Mouse (Mus musculus) fibroblast of lung, adult 2 months (primary cell): ENCODE results near the gene Ifit3b.
A peak's percentile ranks its signal among the peaks of the same experiment; 100 is the strongest.
"Not testable (repeated sequence)": the region's sequence is repeated elsewhere in the genome, so short reads cannot be mapped to it uniquely, and the experiment has no call there.

Experiments
- DNase-seq: peaks from one replicate; pipeline ENCODE4 v3.0.0-alpha.2; 2011; ENCODE audit warnings: low read depth

Gene Ifit3b

DNA sequence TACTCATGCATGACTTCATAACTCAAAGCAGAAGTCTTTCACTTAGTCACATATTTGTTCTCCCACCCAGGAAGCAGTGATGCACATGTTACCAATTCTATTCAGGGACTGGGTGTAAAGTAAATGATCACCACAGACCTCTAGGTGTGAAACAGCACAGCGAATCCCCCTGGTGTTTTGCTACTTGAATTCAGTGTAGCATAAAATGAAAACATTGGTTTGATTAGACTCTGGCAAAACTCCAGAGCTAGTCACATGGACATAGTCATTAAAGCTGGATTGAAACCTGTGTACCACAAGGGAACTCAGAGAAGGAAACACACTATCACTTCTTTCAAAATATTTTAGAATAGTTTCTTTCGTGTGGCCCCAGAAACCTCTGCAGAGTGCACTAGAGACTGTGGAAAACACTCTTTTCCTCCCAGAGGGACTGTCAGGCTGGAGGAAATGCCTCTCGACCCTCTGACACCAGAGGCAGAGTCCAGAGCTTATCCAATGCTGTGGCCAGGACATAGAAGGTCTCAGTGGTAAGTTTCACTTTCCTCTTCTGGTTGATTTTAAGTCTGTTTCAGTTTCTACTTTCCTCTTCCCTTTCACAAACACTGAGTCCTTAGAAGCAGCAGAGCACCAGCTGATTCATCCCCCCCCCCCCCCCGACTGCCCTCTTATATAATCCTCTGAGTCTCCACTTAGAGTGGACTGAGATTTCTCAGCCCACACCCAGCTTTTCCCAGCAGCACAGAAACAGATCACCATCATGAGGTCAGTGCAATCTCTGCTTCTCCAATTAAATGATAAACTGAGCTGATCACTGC lies at the start of gene Ifit3b:
Ifit3b (plus strand) TSS at position 734 of the 815 bp plus-strand sequence.
- DNase-seq = peak; percentile 74

DNA sequence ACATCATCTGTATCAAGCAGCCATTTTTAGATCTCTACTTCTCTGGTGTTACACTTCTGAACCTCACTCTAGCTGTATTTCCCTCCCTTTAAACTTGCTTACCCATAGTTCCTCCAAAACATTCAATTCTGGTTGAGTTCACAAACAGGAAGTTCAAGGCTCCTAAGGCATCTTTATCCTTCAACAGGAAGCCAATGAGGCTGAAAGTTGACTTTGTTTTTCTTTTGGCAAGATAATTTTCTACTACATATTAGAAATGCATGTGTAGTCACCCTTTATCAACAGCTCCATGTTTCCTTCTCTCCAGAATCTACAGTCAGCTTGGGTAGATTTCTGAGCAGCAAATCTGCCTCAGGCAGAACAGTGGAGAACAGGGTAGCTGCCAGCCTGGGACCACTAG lies 45.2 kb upstream of the Ifit3b start:
- no peak for DNase-seq

DNA sequence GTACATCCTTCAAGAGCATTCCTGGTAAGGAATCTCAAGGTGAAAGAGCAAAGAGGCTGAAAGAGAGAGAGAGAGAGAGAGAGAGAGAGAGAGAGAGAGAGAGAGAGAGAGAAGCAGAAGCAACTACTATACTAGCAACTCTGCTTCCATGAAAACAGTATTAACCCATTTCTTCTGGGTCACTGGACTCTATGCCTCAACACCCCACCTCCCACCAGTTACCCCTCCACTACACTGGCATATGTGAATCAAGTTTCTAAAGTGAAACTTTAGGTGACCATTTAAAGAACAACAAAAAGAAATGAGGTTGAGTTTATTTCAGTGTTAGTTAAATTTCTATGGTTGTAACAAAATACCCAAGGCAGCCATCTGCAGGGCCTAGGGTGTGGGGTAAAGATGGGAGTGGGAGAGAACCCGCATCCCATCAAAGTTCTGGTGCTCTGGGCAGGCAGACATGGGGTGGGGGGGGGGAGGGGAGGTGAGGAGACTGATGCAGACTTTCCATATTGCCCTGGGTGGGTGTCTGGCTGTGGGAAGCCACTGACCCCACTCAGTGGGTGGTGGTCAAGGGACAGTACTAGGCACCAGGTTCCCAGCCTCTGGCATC lies 41.5 kb upstream of the Ifit3b start:
- DNase-seq = no peak

DNA sequence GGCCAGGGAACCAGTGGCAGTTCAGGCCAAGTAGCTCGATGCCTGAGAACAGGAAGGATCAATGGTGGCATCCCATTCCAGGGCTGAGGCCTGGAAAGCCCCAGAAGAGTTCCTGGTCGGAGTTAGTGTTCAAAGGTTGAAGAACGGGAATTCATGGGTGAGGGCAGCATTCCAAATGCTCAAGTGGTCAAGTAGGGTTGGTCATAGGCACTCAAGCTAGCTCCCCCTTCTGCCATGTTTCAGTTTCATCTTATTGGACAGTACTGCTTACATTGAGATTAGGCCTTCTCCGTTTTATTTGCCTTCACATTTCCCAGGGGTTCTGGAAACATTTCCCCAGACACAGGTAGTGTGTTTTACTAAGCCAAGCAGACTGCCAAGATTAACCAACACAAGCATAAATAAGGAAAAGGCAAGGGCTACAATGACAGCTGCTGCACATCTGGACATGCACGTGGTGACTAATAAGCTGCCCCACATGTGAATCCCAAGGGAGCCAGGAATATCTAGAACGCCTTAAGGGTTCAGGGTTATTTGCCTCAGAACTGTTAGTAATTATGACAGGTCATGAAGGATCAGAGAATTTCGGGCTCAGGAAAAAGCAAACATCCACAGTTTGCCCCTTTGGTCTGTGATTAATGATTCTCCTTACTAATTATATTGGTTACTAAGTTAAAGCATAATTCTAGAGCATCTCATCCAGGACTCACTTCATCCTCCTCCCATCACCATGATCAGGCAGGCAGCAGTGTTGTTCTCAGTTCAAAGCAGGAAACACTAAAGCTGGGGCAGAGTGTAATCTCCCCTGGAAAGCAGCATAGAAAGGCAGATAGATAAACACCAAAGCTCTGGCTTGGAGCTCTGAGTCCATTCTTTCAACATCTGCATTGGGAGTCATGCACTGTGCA lies 38.5 kb upstream of the Ifit3b start:
- DNase-seq = no peak

DNA sequence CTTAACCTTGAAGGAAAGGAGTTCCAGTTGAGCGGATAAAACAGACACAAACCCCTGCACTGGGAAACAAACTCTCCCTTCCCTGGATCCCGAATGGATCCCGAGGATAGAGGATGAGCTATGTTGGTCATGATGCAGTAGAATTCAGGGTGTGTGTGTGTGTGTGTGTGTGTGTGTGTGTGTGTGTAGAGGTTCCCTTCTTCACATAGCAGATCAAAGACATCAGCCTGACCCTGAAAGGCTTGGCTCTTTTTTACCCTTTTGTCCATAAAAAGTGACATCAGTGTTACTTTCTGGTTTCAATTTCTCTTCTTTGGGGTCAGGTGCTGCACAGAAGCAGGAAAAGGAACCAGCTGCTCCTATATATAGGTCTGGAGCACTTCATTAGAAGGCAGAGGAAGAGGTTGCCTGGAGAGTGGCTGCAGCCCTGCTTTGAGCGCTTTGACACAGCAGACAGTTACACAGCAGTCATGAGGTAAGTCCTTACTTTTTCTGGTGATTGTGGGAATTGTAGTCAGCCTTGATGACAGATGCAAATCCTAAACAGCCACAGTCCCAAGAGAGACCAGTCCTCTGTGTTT lies 37.8 kb upstream of the Ifit3b start:
- no peak for DNase-seq

DNA sequence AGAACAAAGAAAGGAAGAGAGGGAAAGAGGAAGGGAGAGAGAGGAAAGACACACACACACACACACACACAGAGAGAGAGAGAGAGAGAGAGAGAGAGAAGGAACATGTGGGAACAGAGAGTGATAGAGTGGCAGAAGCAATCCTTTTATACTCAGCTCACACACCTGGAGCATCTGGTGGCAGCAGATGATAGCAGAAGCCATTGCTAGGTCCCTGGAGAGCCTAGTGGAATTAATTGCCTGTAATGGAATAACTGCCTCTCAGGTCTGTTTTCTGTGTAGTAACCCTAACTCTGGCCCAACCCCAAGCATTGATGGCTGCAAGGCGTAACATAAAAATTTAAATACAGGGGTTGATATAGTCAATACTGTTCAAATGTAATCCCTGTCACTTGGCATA lies 36.7 kb upstream of the Ifit3b start:
- DNase-seq = no peak

DNA sequence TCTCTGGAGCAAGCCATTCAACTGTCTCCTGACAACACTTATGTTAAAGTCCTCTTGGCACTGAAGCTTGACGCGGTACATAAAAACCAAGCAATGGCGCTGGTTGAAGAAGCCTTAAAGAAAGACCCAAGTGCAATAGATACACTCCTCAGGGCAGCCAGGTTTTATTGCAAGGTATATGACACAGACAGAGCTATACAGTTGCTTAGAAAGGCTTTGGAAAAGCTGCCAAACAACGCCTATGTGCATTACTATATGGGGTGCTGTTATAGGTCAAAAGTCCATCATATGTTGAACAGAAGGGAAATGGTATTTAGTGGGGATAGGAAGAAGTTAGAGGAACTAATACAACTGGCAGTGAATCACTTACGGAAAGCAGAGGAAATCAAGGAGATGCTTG lies 34.1 kb upstream of the Ifit3b start:
- DNase-seq = no peak

DNA sequence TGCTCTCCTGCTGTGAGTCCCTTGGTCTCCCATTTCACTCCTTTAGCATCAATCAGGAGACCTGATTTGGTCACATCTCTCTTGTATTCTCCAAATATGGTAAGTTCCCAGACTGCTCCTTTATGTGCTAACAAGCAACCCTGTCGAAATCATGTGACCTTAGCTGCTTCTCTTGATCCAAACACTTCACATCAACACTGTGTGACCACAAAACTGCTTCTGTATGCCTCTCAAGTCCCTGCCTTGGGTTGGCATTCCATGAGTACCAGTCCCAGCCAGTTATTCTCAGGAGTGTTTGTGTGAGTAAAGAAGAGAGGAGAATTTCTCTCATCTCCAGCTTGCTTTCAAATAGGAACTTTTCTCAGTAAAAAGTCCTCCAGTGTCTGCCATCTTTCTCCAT lies 30.6 kb upstream of the Ifit3b start:
- DNase-seq = peak; percentile 67

DNA sequence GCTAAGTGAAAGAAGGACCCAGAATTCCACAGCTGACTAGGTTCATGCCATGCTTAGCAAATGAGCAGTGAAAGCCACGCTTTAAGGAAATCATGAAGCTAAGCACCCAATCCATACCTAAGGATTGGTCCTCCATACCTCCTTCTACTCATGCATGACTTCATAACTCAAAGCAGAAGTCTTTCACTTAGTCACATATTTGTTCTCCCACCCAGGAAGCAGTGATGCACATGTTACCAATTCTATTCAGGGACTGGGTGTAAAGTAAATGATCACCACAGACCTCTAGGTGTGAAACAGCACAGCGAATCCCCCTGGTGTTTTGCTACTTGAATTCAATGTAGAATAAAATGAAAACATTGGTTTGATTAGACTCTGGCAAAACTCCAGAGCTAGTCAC lies 25.1 kb upstream of the Ifit3b start:
- DNase-seq = not testable (repeated sequence)

DNA sequence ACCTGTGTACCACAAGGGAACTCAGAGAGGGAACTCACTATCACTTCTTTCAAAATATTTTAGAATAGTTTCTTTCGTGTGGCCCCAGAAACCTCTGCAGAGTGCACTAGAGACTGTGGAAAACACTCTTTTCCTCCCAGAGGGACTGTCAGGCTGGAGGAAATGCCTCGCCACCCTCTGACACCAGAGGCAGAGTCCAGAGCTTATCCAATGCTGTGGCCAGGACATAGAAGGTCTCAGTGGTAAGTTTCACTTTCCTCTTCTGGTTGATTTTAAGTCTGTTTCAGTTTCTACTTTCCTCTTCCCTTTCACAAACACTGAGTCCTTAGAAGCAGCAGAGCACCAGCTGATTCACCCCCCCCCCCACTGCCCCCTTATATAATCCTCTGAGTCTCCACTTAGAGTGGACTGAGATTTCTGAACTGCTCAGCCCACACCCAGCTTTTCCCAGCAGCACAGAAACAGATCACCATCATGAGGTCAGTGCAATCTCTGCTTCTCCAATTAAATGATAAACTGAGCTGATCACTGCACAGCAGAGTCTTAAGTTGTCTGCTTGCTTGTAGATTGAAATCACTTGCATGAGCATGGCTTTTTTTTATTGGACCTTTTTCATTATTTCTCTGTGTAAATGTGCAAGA lies 24.5 kb upstream of the Ifit3b start, which contains the start of gene Ifit3:
Ifit3 (plus strand) TSS at position 406 of the 641 bp plus-strand sequence.
- DNase-seq = not testable (repeated sequence)

DNA sequence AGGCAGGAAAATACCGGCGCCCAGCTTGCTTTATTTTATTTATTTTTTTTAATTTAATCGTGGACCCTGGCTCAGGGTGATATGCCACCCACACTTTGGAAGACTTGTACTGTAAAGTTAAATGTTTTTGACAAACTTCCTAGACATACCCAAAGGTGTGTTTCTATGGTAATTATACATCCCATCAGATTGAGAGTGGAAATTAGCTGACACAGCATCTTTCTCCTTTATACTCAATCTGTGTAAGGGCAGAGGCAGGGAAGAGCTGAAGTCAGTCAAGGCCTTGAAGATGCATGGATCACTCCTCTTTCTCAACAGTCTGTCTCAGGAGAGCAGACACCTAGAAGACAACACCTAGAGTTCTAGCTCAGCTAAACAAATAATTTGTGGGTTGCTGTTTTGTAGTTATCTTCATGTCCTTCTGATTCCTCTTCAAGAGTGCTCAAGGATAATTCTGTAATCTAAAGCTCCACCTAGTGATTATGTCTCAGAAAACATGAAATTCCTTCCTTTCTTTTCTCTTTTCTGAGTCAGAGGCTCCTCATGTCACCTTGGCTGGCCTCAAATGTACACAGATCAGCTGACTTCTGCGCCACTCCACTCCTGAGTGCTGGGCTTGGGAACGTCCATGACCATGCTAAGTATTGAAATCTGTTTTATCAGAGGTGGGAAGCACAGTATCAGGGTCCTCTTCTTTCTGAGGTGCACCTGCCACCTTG lies 21.9 kb upstream of the Ifit3b start:
- not testable (repeated sequence) for DNase-seq

DNA sequence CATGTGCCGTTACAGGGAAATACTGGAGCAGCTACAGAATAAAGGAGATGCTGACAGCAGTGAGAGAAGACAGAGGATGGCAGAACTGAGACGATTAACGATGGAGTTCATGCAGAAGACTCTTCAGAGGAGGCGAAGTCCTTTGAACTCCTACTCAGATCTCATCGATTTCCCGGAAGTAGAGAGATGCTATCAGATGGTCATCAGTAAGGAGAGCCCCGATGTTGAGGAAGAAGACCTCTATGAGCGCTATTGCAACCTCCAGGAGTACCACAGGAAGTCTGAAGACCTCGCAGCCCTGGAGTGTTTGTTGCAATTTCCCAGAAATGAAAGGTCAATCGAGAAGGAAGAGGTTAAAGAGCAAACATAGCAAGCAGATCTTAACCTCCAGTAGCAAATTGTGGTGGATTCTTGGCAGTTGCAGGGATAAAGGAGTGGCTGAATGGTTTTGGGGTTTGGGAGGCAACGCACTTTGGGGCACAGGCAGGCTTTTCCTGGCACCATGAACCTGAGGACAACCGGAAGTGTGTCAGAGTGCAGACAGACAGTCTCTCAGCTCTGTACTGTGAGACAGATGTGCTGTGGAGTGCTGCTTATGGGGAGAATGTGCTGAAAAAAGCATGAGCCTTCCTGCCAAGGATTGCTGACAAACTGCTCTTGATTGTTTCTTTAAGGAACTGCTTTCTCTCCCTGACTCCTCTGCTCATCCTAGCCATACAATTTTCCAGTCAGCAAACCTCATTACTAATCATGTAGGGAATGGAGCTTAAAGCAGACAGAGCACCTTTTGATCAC lies 19.7 kb upstream of the Ifit3b start:
- not testable (repeated sequence) for DNase-seq

DNA sequence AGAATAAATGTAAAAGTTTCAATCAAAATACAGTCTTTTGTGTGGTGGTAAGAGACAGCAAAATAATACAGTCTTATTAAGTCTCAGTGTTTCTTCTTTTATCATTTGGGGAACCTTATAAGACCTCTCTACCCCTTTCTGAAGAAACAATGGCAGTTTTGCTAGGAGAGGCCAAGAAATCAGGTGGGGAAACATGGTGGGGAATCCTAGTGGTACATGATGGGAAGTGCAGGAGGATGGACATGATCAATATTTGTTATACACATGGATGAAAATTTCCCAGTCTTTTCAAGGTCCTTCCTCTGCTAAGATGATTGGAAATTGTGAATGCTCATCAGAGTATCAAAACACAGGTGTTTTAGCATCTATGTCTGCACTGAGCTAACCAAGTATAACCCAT lies 18.8 kb upstream of the Ifit3b start:
- DNase-seq = no peak

DNA sequence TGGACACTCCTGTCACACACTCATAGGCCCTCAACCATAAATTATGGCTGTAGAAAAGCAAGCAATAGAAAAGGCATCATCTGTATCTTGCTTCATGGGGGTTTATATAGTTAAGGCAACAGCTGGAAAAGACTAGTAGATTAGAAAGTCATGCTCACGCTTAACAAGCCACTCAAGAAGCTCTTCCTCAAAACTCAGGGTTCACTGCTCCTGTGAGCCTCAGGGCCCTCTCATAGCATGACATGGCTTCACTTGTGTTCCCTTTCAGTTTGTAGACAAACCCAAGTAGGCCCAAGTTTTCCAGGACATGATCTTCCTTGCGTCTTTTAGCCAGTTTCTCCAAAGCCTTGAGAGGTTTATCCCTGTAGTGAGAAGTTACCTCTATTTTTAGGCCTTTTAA lies 14.3 kb upstream of the Ifit3b start:
- no peak for DNase-seq

DNA sequence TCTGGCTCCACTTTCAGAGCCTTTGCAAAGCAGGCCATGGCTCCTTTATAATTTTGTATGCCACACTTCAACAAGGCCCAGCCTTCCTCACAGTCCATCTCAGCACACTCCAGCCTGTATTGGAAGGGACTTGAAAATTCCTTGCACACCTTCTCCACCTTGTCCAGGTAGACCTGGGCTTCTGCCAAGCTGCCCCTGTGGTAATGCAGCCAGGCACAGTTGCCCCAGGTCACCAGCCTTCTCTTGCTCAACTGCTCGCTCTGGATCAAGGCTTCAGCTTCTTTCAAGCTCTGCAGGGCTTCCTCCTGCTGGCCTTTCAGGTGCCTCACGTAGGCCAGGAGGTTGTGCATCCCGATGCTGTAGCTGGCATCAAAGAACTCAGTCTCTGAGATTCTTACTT lies 13.2 kb upstream of the Ifit3b start:
- not testable (repeated sequence) for DNase-seq

DNA sequence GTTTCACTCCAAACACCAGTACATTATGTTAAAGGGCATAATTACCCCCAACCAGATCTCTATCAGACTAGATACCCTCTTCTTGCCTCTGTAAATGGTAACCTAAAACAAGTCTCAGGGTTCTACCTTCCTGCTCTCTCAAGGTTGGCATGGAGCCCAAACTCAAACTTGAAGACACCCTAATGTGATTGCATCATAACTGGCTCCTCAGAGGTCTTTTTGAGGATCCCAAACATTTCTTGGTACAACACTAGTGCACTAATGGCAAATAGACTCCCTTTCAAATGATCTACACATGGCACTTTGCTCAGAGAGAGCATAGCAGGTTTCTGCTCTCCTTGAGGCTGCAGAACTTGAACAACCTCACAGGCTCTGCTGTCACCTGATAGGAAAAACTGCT lies 11.0 kb upstream of the Ifit3b start:
- no peak for DNase-seq

DNA sequence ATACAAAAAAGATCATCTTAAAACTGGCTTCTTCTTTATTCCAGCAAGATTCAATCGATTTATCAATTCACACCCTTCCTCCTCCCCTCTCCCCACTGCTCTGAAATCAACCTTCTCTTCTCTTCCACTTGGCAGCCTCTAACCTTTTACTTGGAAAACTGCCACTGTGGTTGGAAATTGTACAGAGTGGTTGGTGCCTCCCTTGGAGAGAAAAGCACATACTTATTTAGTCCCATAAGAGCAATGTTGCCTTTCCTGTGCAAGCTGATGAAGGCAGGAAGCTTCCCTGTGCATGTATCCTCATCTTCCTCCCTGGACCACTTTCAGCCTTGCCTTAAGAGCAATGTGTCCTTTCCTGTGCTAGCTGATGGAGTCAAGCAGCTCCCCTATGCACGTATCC lies 9.4 kb upstream of the Ifit3b start:
- DNase-seq = peak; percentile 90

DNA sequence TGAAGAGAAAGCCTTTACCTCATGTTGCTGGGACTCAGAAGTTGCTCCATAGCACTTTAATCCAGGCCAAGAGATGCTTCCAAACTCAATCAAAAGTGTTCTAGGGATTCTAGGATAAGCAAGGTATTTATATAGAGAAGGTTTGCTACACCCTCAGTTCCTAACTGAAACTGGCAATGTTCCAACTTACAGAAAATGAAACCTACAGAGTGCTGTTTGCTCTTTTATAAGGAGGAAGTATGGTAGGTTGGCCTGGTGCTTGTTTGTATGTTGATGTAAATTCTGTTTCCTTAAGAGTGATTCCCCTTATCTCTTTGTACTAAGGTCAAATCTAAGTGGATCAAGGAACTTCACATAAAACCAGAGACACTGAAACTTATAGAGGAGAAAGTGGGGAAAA lies 8.5 kb upstream of the Ifit3b start:
- DNase-seq = not testable (repeated sequence)

DNA sequence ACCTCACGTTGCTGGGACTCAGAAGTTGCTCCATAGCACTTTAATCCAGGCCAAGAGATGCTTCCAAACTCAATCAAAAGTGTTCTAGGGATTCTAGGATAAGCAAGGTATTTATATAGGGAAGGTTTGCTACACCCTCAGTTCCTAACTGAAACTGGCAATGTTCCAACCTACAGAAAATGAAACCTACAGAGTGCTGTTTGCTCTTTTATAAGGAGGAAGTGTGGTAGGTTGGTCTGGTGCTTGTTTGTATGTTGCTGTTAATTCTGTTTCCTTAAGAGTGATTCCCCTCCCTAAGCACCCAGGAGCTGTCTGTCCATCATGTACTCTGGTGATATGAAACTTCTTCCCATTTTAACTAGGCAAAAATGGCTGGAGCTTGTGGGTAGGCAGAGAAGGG lies 5.9 kb upstream of the Ifit3b start, which contains the start of gene Ifit1bl1:
Ifit1bl1 (minus strand) TSS at position 69 of the 400 bp plus-strand sequence.
- not testable (repeated sequence) for DNase-seq

DNA sequence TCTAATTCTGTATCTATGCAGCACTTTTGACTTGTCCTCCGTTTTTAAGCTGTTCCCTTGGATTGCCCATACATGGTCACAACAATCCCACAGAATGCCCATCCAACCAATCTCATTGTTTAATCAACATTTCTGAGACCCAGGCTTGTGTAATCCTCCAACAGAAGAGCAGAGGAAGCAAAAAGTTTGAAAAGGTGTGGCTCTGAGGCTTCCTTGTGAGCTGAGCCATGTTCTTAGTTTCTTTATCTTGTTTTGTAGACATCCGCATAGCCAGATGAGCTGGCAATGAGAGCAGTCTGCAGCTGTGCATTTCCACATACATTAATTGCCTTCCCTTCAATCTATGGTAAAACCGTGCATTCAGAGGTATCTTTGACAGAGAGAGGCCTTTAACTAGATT lies 2.3 kb upstream of the Ifit3b start:
- no peak for DNase-seq
